Mouse (Mus musculus) MEL (cell line): Measurements from ENCODE around the gene Erc2.

Experiments
- CHD1 ChIP-seq: IDR thresholded peaks from 2 replicates; pipeline ENCODE4 v1.6.1; 2012; ENCODE audit warnings: low read depth, mild to moderate bottlenecking, inconsistent platforms, low read length, improper control_type of control experiment
- CTCF ChIP-seq, 3 experiments: IDR thresholded peaks in 2 of 3; conservative IDR thresholded peaks in 1 of 3; 2 replicates each; pipeline ENCODE4 v1.5.1; 2011 to 2012; ENCODE audit warnings: low read length in 3 of 3, low read depth in 2 of 3, mild to moderate bottlenecking in 2 of 3, improper control_type of control experiment in 1 of 3, inconsistent platforms in 1 of 3, mixed read lengths in 1 of 3, moderate library complexity in 1 of 3; ENCODE audit not compliant: control insufficient read depth in 1 of 3, insufficient read depth in 1 of 3, poor library complexity in 1 of 3, severe bottlenecking in 1 of 3

GRCm38 (mm10) chr14:28362336-28362735 lies 740.1 kb downstream of the Erc2 start:
- no peak for TF ChIP-seq CTCF (IDR thresholded peaks at IDR 0.05 in 2 of 3, conservative IDR thresholded peaks at IDR 0.05 in 1 of 3; ENCODE audit: control insufficient read depth in 1 of 3, insufficient read depth in 1 of 3, low read depth in 2 of 3, low read length in 3 of 3, poor library complexity in 1 of 3, severe bottlenecking in 1 of 3)
- no peak for TF ChIP-seq CHD1
